Mouse (Mus musculus): ENCODE results near the gene Zfp322a. TPM values are rescaled to one million over a fixed set of nuclear protein-coding genes. Genes with fewer than 3 reads are reported as not detected.

Zfp322a gene
- 4.3 TPM for polyA plus RNA-seq (2012; fragmentation: generic; extraction: Trizol)

DNA sequence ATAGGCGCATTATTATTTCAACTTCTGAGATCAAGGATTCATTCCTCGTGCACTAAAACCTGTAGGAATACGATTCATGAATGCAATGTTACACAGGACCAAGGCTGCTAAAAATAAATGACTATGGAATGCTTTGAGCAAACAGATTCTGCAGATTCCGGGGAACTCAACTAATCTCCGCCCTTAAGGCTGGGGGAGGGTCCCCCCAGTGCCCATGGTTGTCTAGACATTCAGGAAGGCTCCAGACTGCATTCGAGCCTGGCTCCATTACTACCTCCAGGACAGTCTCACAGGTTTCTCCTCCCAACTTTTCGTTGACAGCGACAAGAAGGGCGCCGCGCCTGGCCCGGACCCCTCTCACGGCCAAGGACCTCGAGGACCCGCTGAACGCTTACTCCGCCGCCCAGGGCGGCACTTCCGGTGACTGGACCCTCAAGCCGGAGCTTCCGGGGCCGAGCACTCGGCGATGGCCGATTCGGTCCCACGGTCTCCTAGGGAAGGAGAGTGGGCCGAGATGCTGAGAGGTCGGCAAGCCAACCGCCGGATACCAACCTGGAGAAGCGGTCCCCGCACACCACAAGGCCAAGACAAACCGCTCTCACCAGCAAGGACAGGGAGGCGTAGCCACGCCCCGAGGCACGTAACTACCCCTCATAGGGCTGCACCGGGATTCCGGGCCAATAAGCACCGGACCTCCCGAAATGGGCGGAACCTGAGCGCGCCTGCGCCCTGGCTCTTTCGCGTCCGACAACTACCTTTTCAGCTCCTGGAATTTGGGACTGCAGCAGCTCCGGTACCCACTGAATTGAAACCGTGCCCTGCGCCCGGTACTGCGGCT is at the start of gene Zfp322a:
Gene Zfp322a (minus strand): TSS at position 626 of the 838 bp plus-strand sequence.
- peak within 1 kb of the TSS; percentile 94 for H3K4me2 ChIP-seq (ENCODE audit: low read depth)
- peaks cover 49% of the 10 kb centered on the region for H3K79me2 ChIP-seq (ENCODE audit: control insufficient read depth, insufficient read depth)
- H3K36me3 ChIP-seq (ENCODE audit: control insufficient read depth, insufficient read depth) = peaks cover 20% of the 10 kb centered on the region
- H3ac ChIP-seq (ENCODE audit: control insufficient read depth, insufficient read length) = peak within 1 kb of the TSS; percentile 57
- H3K4me3 ChIP-seq = peak within 1 kb of the TSS; percentile 81
- TF ChIP-seq TCF12 (IDR thresholded peaks at IDR 0.05; ENCODE audit: insufficient read depth, poor library complexity, severe bottlenecking) = no peak
- peak; percentile 83 for TF ChIP-seq SRF (IDR thresholded peaks at IDR 0.05; ENCODE audit: control insufficient read depth, insufficient read length, low read depth)
- TF ChIP-seq USF1 (IDR thresholded peaks at IDR 0.05; ENCODE audit: low read depth) = no peak
- no peak for TF ChIP-seq REST (IDR thresholded peaks at IDR 0.05; ENCODE audit: insufficient read depth, insufficient read length)
- no peak for TF ChIP-seq MAX (IDR thresholded peaks at IDR 0.05; ENCODE audit: low read depth)
- TF ChIP-seq MYOD1 (IDR thresholded peaks at IDR 0.05; ENCODE audit: control insufficient read depth in 1 of 3, insufficient read length in 2 of 3, low read depth in 2 of 3) = no peak
- TF ChIP-seq TCF3 (IDR thresholded peaks at IDR 0.05; ENCODE audit: insufficient read length, low read depth) = no peak
- TF ChIP-seq MYOG (IDR thresholded peaks at IDR 0.05; ENCODE audit: control insufficient read depth in 1 of 3, insufficient read depth in 1 of 3, insufficient read length in 2 of 3, low read depth in 2 of 3) = peak in 1 of 3 experiments; percentile 16
- TF ChIP-seq E2F4 (IDR thresholded peaks at IDR 0.05; ENCODE audit: insufficient read depth) = no peak
- no peak for TF ChIP-seq CEBPB (IDR thresholded peaks at IDR 0.05; ENCODE audit: insufficient read depth, poor library complexity, severe bottlenecking)
- TF ChIP-seq POLR2AphosphoS2 (IDR thresholded peaks at IDR 0.05; ENCODE audit: insufficient read length, low read depth) = peak; percentile 94
- peak; percentile 96 for TF ChIP-seq POLR2A (IDR thresholded peaks at IDR 0.05; ENCODE audit: insufficient read length, low read depth)
- H3K27me3 ChIP-seq (ENCODE audit: control insufficient read depth, insufficient read depth, insufficient read length) = no peaks in the 10 kb centered on the region

GRCm38 (mm10) chr13:23412630-23413521 is 43.9 kb upstream of the Zfp322a start:
- Histone ChIP-seq H3K36me3 (ENCODE audit: control insufficient read depth, insufficient read depth) (no peaks in the 10 kb centered on the region), H3K79me2 (ENCODE audit: control insufficient read depth, insufficient read depth) (no peaks in the 10 kb centered on the region), H3K27me3 (ENCODE audit: control insufficient read depth, insufficient read depth, insufficient read length) (peaks cover 6% of the 10 kb centered on the region), H3K4me3 (no peak overlapping the region), H3K4me2 (ENCODE audit: low read depth) (peak overlapping the region; percentile 53), H3ac (ENCODE audit: control insufficient read depth, insufficient read length) (no peak overlapping the region)
- TF ChIP-seq POLR2A (IDR thresholded peaks at IDR 0.05; ENCODE audit: insufficient read length, low read depth) = no peak
- TF ChIP-seq MYOD1 (IDR thresholded peaks at IDR 0.05; ENCODE audit: control insufficient read depth in 1 of 3, insufficient read length in 2 of 3, low read depth in 2 of 3) = no peak

DNA sequence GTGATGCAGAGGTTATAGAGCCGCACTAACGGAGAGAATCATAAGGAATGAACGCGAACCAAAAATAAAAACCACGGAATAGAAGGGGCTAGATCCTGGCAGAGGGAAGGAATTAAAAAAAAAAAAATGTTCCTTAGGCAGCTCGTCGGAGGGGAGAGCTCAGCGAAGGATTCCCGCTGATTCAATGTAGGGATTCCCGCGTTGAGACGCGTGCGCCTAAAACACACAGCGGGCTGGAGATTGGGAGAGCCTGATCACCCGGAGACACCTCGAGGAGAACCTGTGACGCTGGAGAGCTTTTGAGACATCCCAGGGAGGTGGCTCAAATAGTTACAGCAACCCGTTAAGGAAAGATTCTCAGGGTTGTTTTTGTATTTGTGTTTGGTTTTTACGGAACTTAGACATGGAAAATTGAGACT is 43.2 kb upstream of the Zfp322a start:
- H3K27me3 ChIP-seq (ENCODE audit: control insufficient read depth, insufficient read depth, insufficient read length) = peaks cover 6% of the 10 kb centered on the region
- no peaks in the 10 kb centered on the region for H3K79me2 ChIP-seq (ENCODE audit: control insufficient read depth, insufficient read depth)
- TF ChIP-seq MYOD1 (IDR thresholded peaks at IDR 0.05; ENCODE audit: control insufficient read depth in 1 of 3, insufficient read length in 2 of 3, low read depth in 2 of 3) (no peak), E2F4 (IDR thresholded peaks at IDR 0.05; ENCODE audit: insufficient read depth) (no peak), USF1 (IDR thresholded peaks at IDR 0.05; ENCODE audit: low read depth) (no peak), TCF3 (IDR thresholded peaks at IDR 0.05; ENCODE audit: insufficient read length, low read depth) (no peak), POLR2AphosphoS2 (IDR thresholded peaks at IDR 0.05; ENCODE audit: insufficient read length, low read depth) (no peak), TCF12 (IDR thresholded peaks at IDR 0.05; ENCODE audit: insufficient read depth, poor library complexity, severe bottlenecking) (no peak)
- no peak overlapping the region for H3K4me3 ChIP-seq
- H3ac ChIP-seq (ENCODE audit: control insufficient read depth, insufficient read length) = no peak overlapping the region
- H3K4me2 ChIP-seq (ENCODE audit: low read depth) = peak overlapping the region; percentile 53
- no peaks in the 10 kb centered on the region for H3K36me3 ChIP-seq (ENCODE audit: control insufficient read depth, insufficient read depth)

- no peak for TF ChIP-seq MAX (IDR thresholded peaks at IDR 0.05; ENCODE audit: low read depth)
- no peak for TF ChIP-seq CEBPB (IDR thresholded peaks at IDR 0.05; ENCODE audit: insufficient read depth, poor library complexity, severe bottlenecking)
- TF ChIP-seq MYOD1 (IDR thresholded peaks at IDR 0.05; ENCODE audit: control insufficient read depth in 1 of 3, insufficient read length in 2 of 3, low read depth in 2 of 3) = peak in 1 of 3 experiments; percentile 19
- H3K4me2 ChIP-seq (ENCODE audit: low read depth) = peak overlapping the region; percentile 53
- H3K79me2 ChIP-seq (ENCODE audit: control insufficient read depth, insufficient read depth) = no peaks in the 10 kb centered on the region
- peaks cover 6% of the 10 kb centered on the region for H3K27me3 ChIP-seq (ENCODE audit: control insufficient read depth, insufficient read depth, insufficient read length)
- no peak overlapping the region for H3ac ChIP-seq (ENCODE audit: control insufficient read depth, insufficient read length)
- H3K36me3 ChIP-seq (ENCODE audit: control insufficient read depth, insufficient read depth) = no peaks in the 10 kb centered on the region
- H3K4me3 ChIP-seq = no peak overlapping the region
Measured at GRCm38 (mm10) chr13:23411311-23412210, 42.6 kb upstream of the Zfp322a start.
